Mouse (Mus musculus): ENCODE results near the gene Espn.

DNA sequence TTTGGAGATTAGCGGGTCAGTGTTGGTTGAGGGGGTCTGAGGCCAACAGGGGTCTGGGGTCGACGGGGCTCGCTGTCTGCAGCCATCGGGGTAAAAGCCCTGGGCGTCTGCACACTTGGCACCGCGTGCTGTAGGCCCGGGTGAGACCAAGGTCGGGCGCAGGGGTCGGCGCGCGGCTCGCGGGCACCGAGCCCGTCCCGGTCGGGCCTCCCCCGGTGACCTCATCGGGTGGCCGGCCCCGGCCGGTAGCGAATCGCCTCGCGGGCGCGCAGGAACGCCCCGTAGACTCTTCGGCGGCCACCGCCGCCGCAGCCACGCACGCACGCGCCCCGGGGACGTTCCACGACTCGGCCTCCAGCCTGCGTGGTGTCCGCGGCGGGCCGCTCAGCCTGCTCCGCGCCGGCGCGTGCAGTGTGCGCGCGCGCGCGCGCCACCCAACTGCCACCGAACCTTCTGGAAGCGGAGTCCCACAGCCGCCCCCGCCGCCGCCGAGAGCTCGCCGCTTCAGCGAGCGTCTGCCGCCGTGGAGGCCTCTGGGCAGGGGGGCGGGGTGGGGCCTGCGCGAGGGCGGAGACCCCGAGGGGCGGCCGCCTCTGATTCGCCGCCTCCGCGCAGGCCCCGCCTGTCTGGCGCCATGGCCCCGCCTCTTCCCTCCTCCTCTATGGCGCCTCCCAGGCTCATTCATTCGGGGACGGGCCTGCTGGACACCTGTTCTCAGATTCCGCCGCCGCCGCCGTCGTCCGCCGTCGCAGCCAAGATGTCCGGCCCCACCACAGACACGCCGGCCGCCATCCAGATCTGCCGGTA is 25.6 kb upstream of the Espn start, which contains the start of gene Acot7:
- TF ChIP-seq GATA1 (IDR thresholded peaks at IDR 0.05; ENCODE audit: borderline replicate concordance, low read length), result no peak
- no peak for TF ChIP-seq FLI1 (IDR thresholded peaks at IDR 0.05; ENCODE audit: low read length)

Measured in megakaryocyte, embryonic 14.5 days (primary cell).